Mouse (Mus musculus) left cerebral cortex, adult 9 months (tissue): Measurements from ENCODE around the gene Adk.

Experiments used
- DNase-seq, 2 experiments: peaks; one replicate each; pipeline ENCODE4 v3.0.0; 2022; ENCODE audit warnings: low spot score in 2 of 2

The Adk gene

DNA sequence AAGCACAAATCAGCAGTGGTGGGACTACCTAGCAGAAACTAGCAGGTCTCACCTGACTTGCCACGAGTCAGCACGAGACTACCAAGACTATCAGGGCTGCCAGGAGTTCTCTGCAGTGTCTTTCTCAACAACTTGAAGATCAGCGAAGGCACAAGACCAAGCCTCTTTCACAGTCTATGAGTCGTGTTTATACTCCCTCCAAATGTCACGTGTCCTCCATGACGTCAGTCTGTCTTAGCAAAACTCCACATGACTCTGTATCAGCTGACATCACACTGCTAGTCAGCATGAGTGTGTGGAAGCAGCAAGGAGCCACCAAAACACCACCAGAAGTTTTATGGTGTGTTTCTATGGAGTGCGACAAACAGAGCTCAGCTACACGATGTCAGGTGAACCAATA, 215.9 kb downstream of the Adk start:
- no peak for DNase-seq

DNA sequence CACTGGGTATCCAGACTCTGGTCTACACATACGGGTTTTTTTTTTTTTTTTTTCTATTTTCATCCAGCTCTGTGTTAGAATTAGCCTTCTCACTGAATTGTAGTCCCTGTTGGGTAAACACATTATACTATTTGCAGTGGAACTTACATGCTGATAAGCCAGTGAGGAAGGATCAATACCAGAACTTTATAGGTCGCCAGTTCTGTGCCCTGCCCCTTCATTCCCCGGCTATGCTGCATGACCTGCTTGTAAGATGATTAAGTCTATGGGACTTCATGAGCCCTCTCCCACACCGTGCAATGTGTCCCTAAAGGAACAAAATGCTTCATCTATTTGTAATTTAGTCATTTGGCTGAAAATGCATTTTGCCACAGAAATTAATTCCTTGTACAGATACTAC, 219.1 kb downstream of the Adk start:
- DNase-seq, result no peak

DNA sequence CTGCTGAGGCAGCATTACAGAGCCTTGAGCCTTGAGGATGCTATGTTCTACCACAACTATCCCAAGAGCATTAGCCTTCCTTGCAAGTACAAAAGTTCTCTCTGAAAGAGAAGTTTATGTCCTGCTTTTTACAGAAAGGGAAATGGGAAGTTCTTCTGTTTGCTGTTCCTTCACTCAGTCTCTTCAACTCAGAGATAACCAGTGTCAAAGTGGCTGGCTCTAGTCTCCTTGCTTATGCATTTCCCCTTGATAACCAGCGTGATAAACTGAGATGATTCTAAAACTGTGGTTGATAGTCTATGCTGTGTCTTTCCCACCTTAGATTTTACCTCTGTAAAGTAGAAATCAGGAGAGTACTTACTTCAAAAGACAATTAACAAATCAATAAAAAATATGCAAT, 223.4 kb downstream of the Adk start:
- no peak for DNase-seq

DNA sequence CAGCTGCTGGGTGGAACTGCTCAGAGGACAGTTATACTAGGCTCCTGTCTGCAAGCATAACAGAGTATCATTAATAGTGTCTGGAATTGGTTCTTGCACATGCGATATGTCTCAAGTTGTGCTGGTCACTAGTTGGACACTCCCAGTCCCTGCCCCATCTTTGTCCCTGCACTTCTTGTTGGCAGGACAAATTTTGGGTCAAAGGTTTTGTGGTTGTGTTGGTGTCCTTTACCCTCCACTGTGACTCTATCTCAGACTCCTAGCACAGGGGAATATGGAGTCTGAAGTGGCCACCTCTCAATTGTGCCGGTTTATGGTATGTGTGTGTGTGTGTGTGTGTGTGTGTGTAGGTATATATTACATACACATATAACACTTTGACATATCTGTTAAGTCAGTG, 225.9 kb downstream of the Adk start:
- no peak for DNase-seq

DNA sequence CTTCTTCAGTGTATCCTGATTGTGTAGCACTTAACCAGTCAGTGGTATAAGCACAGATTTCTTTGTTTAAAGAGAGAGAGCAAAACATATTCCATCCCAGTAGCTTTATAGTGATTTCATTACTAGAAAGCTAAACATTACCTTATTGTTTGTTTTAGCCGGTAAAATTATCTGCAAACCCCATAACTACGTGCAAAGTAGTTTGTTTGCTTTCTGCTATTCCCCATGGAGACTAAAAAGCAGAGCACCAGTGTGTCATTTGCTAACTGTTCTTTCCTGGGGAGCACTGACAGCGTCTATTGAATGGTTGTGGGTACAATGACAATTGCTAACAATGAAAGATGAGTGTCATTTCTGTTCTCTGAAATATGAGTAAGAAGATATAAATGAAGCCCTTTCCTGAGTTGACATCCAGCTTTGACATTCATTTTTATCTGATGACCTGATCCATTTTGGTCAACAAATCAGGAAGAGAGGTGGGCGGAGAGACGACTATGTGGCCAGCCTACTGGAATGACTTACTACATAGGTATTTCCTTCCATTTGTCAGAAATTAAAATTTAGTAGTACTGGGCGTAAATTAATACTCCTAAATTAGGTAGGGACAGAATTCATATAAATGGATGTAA, 226.6 kb downstream of the Adk start:
- no peak for DNase-seq

DNA sequence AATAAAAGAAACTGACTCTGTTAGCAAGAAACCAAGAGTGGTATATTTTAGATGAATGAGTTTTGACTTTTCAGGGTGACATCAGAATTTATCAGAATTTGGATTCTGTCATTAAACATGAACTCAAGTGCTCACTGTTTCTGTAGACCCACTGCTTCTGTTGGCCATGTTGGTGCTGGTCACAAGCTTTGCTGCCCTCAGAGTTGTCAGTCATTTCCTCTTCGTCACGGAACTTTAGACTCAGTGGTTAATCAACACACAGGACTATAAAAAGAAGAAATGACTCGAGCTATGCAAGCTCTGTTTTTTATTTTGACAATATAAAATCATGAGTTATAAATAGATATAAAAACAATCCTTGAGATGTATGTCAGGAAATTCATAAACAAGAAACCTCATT, 228.1 kb downstream of the Adk start:
- DNase-seq, result no peak

DNA sequence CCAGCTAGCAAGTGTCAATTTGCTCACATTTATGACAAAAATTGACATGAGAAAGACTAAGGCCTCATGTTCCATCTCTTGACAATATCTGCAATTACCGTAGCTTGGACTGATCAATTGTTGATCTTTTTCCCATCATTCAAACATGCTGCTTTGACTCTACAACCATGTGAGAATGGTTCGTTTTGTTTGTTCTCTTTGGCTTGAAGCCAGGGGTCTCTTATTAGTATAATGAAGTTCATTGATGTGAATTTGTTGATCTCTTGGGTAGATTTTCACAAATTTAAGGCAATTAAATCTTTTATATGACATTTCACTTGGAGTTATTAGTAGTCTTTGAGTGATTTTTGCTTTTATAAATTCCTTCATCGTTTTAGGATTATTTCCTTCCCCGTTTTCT, 229.1 kb downstream of the Adk start:
- DNase-seq, result no peak

DNA sequence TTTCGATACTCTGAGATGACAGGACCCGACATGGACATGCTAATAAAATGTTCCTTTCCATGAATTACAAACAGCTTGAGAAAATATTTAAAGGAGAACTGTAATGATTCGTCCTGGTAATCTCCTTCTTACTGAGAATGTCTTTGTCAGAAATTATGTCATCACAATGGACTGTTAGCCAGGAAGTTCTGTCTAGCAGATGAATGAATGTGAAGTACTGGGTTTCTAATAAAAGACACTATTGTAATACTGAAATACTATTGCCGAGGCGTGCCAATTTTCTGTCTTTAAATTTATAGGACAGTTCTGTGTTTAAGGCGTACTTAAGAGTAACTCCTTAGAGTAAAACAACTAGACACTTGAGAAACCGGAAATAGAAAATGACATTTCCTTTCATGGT, 231.7 kb downstream of the Adk start:
- DNase-seq, result no peak

DNA sequence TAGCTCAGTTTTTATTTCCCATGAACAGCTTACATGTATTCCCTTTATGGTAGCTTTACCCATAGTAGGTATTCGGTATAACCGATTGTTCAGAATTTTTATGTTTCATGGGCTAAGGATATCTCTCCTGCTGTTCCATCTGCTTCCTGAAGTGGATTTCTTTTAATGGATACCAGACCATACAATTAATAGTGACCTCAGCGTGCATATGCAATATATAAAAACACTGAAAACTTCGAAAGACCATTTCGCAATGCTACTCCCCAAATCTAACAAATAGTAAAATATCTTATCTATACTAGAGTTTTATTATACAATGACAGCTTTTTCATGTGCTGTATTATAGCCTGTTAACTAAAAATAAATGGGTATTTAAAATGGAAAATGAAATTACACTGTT, 232.5 kb downstream of the Adk start:
- no peak for DNase-seq

DNA sequence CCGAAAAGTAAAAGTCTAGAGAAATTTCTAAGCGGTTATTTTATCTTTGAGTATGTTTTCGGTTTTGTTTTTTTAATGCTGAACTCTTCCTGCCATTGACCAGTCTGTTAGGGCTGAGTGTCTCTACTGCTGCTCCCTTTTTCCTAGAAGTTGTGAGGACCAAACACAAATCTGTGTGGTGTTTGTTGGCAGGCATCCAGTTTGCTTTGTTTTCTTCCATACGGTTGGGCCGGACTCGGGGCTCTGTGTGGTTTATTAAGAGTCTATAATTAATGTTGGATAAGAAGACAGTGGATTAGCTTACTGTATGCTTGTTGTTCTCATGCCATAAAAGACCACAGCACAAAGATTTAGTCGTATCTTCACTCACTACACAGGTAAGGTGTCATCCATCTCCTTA, 233.9 kb downstream of the Adk start:
- DNase-seq, result no peak

DNA sequence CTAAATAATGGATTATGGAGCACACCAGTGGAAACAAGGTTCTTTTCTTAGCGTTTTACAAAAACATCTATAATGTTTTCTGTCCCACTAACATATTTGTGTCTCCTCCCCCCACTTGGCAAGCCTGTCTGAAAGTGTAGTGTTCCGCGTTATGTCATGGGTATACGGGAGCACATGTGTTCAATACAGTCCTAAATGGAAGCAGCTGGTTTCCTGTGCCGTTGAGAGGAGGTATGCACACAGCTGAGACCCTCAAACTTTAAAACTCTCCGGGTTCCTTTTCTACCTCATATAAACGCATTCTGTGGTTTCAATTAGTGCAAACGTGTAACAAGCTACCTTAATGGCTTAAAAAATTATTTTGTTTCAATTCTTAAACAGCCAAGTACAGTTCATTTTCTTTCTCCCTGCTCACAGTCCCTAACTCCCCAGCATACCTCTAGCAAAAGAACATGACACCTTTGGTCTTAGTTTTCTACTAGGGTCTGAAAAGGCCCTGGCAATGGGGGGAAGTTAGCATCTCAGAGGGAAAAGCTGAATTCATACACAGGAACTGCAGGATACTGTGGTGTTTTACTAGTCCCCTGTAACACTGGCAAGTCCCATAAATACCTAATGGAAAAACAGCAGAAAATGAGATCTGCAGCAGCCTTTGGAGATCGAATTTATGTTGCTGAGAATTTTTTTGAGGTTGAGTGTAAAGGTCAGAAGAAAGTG, 235.5 kb downstream of the Adk start:
- no peak for DNase-seq

DNA sequence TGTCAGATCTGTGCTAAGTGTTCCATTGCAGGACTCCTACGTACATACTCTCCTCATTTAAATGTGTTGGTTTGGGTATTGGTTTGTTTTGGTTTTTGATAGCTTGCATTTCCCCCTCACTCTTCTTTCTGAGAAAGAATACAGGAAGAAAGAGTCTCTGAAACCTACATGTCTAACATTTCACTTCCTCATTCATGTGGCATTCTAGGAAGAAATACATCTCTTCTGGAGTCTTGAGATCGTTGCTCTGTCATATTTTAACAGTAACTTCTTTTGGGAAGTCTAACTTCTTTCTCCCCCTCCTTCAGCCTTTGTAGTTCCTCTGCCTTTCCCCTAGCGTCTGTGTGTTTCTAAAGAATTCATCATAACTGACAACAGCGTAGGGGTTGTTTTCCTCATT, 247.4 kb downstream of the Adk start:
- no peak for DNase-seq

DNA sequence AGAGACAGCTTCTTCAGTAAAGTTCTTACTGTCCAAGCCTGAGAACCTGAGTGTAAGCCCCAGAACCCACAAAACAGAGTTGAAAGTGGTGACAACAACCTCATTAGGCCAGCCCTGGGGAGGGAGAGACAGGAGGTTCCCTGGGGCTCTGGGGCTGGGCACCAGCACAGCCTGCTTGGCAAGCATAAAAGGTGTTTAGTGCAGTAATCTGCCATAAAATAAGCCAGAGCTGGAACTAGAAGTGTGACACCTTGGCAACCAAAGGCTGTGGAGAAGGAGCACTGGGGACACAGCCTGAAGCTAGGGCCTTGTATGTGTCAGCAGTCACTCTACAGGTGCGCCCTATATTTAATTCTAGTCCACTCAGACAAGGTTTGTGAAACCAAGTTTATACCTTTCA, 252.4 kb downstream of the Adk start:
- no peak for DNase-seq

DNA sequence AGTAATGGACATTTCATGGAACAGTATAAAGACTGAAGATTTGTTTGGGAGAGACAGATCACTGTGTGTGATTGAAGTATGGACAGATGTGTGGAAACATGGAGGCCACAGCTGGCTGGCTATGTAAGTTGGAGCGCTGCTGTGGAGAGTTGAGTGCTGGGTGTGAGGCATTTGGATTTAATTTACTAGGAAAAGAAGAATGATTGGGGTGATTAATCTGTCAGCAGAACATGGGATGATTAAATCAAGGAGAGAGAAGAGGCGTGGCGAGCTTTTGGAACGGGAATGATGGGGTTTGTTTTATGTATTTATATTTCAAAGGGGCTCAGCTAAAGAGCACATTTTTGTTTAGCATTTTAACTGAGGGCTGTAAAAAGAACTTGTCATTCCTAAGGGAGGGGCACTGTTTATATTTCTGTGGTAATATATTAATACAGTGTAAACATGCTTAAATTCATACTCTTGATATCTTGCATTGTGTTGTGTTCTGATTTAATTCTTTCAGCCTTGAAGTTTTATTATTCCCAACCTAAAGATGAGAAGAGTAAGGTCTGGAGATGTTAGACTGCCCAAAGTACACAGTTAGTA, 256.1 kb downstream of the Adk start:
- no peak for DNase-seq

DNA sequence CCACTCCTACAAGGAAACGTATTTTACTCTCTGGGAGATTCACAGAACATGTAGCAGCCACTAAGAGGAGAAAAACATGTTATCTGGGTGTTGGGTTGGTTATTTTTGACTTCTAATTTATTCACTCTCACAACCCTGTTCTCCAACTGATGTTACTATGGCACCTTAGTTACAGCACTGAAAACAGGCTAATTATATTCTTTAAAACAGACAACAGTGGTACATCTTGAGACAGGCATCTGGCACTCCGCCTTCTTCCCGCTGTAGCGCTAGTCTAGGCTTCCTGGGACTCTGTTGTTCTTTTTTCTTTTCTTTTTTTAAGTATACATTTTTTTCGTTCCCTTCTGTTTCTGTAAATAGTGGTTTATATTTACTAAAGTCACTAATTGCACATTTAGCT, 258.2 kb downstream of the Adk start:
- peak; percentile 50 to 71 for DNase-seq

DNA sequence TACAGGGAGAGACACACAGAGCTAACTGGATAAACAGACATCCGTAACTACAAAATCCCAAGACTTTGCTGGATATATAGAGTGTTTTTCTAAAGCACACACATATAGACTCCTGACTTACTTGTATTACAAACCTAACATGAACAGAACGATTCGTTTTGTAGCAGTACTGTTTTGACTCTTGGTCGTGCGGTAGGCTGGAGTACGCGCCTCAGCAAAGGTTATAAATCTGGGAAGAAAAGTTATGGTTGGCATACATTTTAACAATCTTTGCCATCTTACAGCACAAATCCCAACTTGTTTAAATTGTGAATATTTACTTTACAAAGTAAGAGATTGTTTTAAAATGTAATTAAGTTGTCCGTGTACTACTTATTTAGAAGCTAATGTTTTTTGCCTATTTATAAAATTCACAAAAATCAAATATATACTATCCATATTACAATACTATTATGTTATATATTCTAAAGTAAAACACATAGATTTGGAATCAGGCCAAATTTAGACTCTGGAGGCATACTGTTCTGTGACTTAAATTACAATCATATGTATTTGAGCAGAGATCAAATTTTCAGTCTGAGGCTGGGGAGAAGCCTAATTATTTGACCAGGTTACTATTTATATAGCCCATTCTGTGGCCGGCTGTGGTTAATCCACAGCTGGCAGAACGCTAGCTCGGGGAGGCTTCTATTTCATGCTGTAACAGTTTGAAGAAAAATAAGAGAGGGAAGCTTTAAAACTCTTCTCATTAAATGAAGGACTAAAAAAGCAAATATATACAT, 261.4 kb downstream of the Adk start:
- no peak for DNase-seq

DNA sequence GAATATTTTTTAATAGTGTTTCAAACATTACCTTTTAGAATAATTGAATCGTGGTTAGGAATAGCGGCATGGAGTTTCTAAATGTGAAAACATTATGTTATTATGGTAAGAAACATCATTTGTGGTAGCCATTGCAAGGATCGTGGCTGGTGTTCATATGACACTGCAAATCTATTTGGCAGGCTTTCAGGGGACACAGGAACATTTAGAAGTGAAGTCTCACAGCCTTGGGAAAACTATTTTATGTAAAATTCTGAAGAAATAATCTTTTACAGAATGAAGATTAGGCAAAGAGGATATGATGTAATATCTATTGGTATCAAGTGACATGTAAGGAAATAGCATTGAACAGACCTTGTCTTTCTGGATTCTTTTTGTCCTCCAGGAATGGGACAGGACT, 262.1 kb downstream of the Adk start:
- DNase-seq, result no peak

DNA sequence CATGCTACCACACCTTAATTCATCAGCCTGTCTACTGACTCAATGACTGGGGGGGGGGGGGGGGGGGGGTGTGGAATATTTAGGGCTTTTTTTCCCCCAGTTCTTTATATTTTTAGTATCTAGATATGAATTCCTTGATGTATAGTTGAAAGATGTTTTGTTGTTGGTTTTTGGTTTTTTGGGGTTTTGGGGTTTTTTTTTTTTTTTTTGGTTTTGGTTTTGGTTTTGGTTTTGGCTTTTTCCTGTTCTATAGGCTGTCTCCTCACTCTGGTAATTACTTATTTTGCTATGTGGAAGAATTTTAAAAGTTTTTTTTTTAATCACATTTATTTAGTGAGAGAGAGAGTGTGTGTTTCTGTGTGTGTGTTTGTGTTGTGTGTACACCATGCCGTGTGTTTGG, 282.5 kb downstream of the Adk start:
- DNase-seq, result no peak

DNA sequence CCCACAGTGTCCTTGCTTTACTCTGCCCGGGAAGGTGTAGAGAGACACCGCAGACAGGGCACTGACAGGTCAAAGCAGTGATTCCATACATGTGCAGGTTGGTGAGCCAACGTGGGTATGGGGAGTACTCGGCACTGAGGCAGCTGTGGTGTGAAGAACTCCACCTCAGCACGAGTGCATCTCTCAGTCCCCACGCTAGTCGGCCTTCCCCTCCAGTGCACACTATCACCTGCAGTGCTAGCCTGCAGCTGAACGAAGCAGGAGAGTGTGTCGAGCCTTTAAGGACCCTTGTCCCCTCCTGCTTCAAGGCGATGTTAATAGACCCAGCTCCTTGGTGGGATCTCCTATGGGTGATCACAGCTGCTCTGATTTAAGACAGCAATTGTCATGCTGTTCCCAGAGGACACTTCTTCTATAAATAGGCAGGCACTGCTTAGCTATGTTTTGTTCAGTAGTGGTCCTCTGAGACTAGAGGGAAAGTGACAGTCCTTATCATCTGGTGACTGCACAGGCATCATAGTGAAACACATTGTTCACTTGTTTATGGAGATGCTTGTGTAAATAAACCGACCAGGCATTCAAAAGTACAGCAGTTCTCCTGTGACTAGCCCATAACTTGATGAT, 283.4 kb downstream of the Adk start:
- no peak for DNase-seq

DNA sequence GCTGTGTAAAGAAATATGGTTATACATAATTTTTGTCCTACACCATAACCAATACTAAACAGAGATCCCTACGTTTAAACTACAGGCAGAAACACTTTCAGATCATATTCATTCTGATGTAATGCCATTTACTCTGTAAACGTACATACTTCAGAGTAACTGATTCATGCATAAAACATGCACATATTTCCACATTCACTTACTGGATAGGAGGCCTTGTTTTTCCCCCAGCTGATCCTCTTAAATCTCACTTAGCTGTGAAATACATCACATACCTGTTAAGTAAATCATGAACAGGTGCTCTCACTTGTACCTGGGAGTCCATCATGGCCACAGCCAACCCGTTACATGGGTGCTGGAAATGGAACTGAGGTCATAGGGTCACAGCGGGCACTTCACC, 285.6 kb downstream of the Adk start:
- DNase-seq, result no peak

DNA sequence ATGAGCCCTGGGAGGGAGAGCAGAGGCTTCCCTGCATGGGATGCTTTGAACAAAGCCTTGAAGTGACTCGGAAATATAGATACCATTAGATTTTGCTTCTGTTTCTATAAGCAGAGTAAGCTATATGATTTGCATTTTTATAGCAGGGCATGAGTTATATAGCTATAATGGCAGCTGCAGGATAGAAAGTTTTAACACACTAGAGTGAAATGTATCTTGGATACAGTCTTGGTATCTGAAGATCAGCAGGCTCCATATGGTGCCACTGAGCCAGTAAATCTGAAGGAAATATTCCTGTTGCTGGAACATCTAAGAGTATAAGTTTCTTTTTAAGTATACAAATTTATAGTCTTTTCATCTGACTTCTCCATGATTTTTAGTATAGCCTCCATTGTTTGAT, 288.8 kb downstream of the Adk start:
- DNase-seq, result no peak

DNA sequence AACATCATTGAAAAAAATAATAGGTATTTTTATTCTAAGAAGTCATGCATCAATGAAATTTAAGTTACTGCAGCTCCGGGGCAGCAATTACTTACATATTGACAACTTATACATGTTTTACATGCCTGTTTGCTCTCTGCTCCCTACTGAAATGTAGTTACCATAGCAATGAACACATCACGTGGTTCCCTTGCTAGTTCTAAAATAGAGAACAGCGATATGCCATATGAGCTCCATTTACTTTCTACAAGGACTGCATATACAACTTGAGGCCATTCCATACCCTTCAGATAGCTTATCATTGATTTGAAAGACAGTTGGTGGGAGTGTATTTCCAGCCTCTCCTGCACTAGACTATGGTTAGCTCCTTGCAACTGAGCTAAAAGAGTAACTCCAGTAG, 290.6 kb downstream of the Adk start:
- no peak for DNase-seq
